Mouse (Mus musculus) CH12.LX (cell line): Measurements from ENCODE around the gene Smug1.
A peak's percentile ranks its signal among the peaks of the same experiment; 100 is the strongest.

Source experiments
- CHD1 ChIP-seq: IDR thresholded peaks from 2 replicates; pipeline ENCODE4 v1.6.1; 2012; ENCODE audit warnings: low read depth, low read length, improper control_type of control experiment, inconsistent platforms
- CHD2 ChIP-seq: IDR thresholded peaks from 2 replicates; pipeline ENCODE4 v1.6.1; 2011; ENCODE audit warnings: low read length, improper control_type of control experiment
- CTCF ChIP-seq, 2 experiments: IDR thresholded peaks in 1 of 2; conservative IDR thresholded peaks in 1 of 2; 2 replicates each; pipeline ENCODE4 v1.5.1; 2011 to 2012; ENCODE audit warnings: low read depth in 2 of 2, low read length in 2 of 2, improper control_type of control experiment in 1 of 2, inconsistent platforms in 1 of 2, mild to moderate bottlenecking in 1 of 2, moderate library complexity in 1 of 2
- MXI1 ChIP-seq: IDR thresholded peaks from 2 replicates; pipeline ENCODE4 v1.6.1; 2011; ENCODE audit warnings: mild to moderate bottlenecking, low read depth, low read length, improper control_type of control experiment
- MYC ChIP-seq: IDR thresholded peaks from 2 replicates; pipeline ENCODE4 v1.6.1; 2011; ENCODE audit warnings: low read depth, mild to moderate bottlenecking, improper control_type of control experiment, low read length
- POLR2A ChIP-seq: IDR thresholded peaks from 2 replicates; pipeline ENCODE4 v1.6.1; 2011; ENCODE audit warnings: low read depth, mild to moderate bottlenecking, improper control_type of control experiment, low read length
- TCF12 ChIP-seq: IDR thresholded peaks from 2 replicates; pipeline ENCODE4 v1.6.1; 2014; ENCODE audit warnings: low read depth, mild to moderate bottlenecking, inconsistent platforms, low read length, improper control_type of control experiment
- ZNF384 ChIP-seq: IDR thresholded peaks from 2 replicates; pipeline ENCODE4 v1.6.1; 2012; ENCODE audit warnings: low read depth, low read length, improper control_type of control experiment, inconsistent platforms

DNA sequence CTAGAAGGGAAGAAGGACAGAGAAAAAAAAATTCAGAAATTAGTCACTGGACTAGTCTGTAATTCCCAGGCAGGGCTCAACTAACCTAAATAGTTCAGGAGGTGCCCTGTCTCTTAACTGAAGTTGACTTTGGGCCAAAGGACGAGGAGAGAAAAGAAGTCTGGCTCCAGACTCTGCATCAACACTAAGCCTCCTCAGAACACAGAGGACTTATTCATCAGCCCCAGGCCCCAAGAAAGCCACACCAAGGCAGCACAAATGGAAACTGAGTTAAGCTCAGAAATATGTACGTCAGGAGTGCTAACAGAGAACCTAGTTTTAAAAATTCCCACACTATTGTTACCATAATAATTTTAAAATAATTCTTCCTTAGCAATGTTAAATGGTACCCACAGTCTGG is 47.3 kb upstream of the Smug1 start:
- TF ChIP-seq CHD1 (no peak), CTCF (conservative IDR thresholded peaks at IDR 0.05 in 1 of 2, IDR thresholded peaks at IDR 0.05 in 1 of 2; ENCODE audit: low read depth in 2 of 2, low read length in 2 of 2) (no peak), POLR2A (no peak), TCF12 (no peak), ZNF384 (peak; percentile 36; the same call in 1 of the 2 replicates), MXI1 (no peak), CHD2 (no peak), MYC (no peak)
